Mouse (Mus musculus) kidney, postnatal 25 days (tissue): ENCODE measurements at regions not wholly inside any gene's neighbourhood (a gene's known extent, or its start where the extent isn't known, plus 50 kb on each side); places are given as distances from the start of the nearest gene placed in this dataset.

Experiments
- DNase-seq, 2 experiments: peaks; one replicate each; pipeline ENCODE4 v3.0.0; 2021; ENCODE audit warnings: mixed read lengths in 2 of 2

DNA sequence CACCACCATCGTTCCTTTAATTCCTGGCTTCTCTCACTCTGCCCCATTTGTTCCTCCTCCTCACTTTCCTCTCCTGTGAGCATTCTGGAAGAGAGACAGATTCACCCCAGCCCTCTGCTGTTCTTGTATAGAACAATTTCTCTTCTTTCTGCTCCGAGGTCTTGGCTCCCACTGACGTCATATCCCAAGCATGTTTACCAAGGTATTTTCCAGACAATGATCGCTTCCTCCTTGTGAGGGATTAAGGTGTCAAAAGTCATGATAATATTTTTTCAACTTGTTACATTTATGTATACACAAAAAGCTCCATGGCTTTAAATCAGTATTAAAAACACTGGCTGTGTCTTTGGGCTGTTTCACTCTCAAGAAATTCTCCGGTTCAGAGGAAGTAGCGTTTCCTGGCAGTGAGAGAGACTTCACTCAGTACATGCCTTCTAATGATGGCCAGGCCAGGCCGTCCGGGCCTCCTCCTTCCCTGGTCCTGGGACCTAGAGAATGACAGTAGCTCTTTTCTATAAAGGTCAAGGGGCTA lies 142.4 kb upstream of the Spdl1 start:
- peak; percentile 44 to 79 for DNase-seq

DNA sequence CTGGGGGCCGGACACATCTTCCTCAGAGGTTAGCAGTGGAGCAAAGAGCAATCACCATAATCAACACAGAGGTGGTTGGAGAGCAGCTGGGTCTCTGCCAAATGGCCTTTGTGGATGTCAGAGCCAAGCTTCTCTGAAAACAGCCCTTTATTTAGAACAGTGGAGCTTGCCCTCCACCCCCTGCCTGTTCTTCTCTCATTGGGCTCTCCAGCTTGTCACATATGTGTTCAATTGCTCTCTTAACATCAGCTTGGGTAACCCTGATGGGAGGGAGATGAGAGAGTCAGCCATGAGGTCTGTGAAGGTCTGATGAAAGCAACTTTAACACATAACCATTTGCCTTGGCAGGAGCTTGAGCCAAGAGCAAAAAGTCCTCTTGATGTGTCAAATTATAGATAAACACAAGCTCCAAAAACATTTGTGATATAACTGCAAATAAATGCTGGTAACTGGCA lies 140.1 kb upstream of the Spdl1 start:
- peak; percentile 39 to 53 for DNase-seq

DNA sequence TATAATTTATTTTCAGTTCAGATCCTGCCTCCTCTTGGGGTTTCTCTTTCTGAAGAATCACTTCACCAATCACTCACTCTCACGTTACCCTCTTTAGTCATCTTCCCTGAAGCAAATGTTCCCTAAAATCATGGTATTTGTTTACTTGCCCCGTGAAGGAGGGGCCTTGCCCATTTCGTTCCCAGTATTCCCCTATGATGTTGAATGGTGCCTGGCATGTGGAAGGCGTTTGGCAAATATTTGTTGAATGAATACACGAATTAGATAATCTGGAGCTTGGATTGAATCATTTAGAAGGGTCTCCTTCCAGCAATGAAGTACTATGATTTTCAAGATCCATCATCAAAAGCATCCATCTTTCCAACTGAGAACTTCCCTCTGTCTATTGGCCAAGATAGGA lies 139.6 kb upstream of the Spdl1 start:
- no peak for DNase-seq

DNA sequence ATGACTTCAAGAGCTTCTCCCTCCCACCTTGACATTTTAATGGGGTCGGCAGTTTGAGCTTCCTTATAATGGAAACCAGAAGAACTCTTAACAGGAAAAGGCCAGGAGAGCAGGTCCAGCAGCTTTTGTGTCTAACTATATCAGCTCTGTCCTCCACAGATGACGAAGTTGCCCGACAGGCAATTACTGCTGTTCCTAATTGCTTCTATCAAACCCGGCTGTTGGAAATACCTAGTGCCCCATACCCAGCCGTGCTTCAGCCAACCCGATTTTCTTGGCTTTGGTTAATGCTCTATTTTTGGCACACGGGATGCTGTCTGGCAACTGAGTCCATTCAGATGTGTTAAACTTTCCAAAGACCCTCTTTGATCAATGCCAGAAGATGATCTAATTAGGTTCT lies 125.8 kb upstream of the Spdl1 start:
- no peak for DNase-seq

DNA sequence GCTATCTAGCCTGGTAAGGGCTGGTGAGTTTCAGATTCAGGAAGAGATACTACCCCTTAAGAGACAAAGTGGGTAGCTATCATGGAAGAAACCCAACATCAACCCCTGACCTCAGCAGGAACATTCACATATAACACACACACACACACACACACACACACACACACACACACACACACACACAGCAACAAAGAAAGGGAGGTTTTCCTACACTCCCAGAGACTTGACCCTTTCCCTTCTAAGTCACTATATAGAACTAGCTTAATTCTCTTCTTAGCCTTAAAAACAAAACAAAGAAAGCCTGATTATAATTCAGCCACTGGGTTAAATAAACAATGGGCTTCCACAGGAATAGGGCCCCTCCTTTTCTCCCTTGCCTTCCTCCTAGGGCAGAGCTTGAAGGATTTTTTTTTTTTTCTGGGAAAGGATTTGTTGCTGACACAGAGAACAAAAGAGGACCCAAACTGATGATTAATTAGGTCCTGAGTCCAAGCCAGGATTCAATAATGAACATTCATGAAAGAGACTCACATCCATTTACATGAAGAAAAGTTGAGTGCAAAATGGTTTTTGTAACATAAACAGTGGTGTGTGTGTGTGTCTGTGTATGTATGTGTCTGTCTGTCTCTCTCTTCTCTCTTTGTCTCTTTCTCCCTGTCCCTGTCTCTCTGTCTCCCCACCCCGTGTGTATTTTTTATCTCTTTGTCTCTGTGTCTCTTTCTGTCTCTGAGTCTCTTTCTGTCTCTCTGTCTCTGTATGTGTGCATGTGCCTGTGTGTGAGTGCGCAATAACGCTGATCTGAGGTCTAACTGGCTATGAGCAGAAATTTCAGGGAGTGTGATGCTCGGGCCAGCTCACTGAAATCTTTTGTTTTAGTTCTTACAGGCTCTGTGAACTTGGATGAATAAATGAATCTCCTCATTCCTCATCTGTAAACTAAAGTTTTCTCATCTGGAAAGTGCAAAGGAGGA lies 108.3 kb upstream of the Spdl1 start:
- no peak for DNase-seq

DNA sequence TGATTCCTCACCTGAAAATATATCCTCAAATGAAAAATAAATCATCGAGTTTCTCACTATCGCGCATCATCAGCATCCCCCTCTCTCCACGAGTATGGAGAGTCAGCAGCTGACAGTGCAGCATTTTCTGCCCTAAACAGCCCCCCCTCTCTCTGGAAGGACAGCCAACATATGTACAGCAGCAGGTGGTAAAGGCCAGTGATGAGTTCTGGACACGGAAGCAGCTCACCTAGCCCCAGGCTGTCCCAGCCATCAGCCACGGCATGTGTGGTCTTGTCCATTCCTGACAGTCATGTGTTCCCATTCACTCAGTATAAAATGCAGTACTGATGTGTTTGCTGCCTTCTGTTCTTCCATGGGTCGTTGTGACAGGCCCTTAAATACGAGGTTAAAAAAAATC lies 106.7 kb upstream of the Spdl1 start:
- DNase-seq, result no peak

DNA sequence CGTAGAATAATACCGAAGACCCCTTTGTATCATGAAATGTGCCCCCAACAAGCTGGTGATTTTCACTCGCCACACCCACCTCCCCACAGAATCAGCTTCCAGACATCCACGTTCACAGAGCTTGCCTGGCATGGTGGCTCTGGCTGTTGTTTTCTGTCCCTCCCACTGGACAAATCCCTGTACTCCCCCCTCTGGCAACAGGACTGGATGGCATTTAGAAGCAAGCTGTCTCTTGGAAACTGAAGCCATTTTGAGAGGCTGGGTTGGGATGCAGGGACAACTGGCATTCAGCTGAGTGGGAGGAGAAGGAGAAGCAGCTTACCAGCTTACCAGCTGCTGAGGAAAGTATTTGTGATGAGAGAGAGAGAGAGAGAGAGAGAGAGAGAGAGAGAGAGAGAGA lies 105.6 kb upstream of the Spdl1 start:
- no peak for DNase-seq

DNA sequence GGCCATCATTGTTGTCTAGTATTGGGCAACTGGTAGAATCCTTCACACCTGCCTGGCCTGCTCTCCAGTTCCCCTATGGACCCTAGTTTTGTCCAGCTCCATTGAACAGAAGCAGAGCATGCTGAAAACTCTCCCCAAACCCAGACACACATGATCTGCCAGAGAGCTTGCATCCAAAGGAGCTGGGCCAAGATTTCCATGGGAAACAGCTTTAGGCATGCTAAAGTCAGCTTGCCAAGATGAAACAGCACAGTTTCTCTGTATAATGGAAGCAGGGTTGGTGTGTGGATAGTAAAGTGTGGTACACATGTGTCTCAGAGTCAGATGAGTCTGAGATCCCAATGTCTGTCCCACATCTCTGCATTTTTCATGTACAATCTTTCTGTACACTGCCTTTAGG lies 98.8 kb upstream of the Spdl1 start:
- no peak for DNase-seq

DNA sequence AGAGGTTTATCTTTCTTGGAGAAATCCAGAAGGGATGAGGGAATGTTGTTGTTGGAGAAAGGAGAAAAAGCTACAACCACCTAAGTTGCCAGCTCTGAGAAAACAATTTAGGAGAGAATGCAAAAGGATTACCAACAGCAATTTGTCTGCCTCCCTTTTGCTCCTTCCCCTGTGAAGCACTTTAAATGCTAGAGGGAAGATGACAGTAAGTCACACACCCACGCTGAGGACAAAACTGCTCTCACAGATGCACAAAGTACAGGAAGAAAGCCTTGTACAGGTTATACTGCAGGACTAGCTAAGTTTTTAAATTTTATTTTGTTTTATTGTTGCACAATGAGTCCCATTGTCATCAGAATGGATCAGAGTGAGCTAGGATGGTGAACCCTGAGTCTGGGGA lies 83.7 kb upstream of the Spdl1 start:
- DNase-seq, result no peak

DNA sequence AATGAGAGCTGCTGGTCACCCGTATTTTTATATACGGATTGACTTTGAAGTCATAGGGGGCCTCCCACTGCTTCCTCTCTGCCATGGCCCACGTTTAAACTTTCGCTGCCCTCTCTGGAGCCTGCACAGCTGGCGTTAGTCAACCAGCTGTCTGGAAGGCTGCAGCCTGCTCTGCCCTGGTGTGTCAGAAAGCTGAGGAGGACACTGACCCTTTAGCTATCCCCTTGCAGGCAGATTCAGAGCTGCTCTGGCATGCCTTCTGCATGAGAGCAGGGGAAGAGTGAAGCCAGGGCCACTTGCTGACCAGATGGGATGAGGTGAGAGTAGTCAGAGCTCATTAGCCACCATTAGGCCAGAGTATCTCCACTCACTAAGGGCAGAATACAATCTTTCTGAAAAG lies 76.4 kb upstream of the Spdl1 start:
- no peak for DNase-seq

DNA sequence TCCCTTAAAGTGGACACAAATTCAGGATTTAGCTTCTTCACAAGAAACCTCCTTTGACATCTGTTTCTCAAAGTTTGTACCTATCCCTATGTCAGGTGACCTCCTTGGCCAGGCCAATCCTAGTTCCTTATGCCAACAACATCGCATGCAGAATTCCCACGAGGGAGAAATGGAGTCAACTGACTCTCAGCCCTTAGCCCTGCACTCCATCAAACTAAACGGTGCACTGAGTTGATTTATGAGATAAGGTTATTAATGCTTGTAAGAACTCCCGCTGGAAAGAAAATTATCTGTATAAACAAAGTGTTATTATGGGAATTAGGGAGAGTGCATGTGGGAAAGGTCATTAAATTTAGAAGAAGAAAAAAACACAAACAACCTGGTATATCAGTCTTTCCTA lies 70.8 kb upstream of the Spdl1 start:
- DNase-seq, result no peak

DNA sequence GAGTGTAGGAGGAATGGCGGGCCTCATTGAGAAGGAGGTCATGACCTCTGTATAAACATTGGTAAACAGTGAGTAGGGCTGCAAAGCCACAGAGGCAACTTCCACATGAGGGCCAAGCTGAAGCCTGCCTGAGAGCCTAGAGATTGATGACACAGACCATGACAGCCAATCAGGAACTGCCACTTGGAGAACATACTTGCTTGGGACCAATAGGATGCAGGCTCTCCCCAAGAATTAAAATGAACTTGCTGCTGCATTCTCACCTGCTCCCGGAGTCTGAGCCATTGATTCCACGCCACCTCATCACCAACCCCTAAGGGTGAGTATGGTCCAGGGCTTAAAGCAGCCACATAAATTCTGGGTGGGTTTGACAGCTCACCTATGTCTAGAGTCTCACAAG lies 66.0 kb upstream of the Spdl1 start:
- DNase-seq, result no peak

DNA sequence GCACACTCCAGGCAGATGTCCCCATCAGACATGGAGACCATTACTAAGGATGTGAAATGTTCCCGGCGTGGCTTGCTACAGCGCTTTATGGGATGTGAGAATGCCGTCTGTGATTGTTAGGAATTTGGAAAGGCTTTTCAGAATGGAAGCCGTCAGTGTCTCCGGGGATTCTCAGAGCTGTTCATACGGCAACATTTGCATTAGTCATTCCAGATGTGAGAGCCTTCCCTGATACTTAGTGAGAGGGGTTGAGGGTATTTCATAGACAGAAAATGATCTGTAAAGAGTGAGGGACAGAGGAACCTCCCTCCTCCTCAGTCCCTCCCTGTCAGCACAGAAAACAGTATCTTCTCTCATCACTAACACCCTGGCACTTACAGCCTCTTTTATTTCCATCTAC lies 62.2 kb upstream of the Spdl1 start:
- DNase-seq, result no peak

DNA sequence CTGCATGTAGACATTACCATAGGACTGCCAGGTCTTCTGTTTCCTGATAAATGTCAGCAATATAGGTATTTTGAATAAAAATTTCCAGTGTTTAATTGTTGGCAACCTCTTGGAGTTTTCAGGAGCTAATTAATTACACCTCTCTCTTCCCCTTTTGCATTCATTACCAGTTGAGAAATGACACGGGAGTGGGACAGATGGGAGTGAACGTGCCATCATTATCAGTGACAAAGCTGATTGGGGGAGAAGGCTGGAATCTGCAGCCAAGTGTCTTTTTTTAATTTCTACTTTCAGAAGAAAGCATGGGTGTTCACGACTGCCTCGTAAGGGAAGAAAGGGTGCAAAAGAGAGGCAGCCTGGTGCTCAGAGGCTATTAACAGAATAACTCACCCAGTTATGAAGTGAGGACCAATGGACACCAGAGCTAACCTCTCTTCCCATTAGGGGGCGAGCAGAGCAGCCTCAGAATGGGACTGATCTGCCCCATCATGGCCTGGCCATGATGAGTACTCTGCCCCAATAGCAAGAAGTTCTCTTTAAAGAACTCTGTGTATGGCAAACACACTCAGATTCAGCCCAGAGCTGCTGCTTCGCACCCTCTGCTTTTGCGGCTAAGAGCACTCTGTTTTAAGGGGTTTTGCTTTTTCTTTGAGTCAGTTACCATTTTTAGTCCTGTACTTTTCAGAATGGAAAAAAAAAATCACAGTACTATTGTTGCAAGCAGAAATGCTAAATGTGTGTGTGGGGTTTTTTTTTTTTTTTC lies 55.1 kb upstream of the Spdl1 start:
- no peak for DNase-seq

DNA sequence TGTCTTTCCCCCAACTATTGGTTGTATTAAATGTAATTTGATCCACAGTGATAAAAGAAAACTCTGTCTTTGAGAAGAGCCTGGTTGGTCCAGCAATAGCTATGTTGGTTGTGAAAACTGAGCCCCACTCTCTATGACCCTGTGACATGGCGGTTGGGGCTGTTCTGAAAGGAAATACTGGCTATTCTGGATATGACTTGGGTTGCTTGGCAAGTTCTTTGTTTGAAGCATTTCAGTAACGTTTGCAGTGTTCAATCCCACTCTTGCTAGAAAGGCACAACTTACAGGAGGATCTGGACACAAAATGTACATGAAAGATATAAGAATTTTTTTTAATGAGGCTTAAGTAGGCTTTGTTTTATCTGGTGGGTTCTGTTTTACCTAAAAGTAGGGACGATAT lies 54.1 kb upstream of the Spdl1 start:
- no peak for DNase-seq
